Mouse (Mus musculus) mature B cell (primary cell): Measurements from ENCODE around the gene Ccdc7a.
"Not testable (repeated sequence)": the region's sequence is repeated elsewhere in the genome, so short reads cannot be mapped to it uniquely, and the experiment has no call there.

ENCODE experiments used
- in situ Hi-C: fragments of 300-500 bp; cut with MboI; formaldehyde crosslinking; loops from 2 replicates; pipeline ENCODE4 v1.14.3; 2019

The Ccdc7a gene

DNA sequence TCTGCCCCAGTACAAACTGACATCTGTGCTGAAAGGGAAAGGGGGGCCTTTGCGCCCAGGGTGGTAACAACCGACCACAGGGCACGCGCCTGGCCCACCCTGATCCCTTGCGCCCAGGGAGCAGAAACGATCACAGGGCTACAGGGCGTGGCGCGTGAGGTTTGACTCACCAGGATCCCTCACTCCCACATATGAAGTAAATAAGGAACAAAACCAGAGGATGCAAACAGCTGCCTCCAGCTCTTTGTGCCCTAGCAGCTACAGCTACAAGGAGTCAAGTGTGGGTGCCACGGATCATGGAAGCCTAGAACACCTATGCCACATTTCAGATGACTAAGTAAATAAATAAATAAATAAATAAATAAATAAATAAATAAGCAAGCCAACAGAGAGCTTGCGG, at the start of gene Ccdc7a:
TSS of gene Ccdc7a (minus strand) at position 101 of the 400 bp plus-strand sequence.
- in situ Hi-C loops: not testable (repeated sequence)

DNA sequence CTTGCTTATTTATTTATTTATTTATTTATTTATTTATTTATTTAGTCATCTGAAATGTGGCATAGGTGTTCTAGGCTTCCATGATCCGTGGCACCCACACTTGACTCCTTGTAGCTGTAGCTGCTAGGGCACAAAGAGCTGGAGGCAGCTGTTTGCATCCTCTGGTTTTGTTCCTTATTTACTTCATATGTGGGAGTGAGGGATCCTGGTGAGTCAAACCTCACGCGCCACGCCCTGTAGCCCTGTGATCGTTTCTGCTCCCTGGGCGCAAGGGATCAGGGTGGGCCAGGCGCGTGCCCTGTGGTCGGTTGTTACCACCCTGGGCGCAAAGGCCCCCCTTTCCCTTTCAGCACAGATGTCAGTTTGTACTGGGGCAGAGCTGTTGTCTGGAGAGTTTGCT, 1.5 kb upstream of the Ccdc7a start, which contains the start of gene Ccdc7b:
TSS of gene Ccdc7b (plus strand) at position 301 of the 400 bp plus-strand sequence.
- in situ Hi-C loops: not testable (repeated sequence)

DNA sequence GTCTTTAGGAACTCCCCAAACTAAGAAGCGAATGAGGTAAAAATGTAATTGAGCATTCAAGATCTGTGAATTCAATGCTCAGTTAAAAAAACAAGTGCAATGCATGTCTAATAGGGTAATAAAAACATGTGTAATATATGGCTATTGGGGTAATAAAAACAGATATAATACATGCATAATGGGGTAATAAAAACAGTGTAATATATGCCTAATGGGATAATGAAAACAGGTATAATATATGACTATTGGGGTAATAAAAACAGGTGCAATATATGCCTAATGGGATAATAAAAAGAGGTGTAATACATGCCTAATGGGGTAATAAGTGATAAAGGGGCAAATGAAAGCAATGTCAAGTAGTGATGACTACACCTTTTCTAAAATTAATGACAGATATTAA, 73.9 kb downstream of the Ccdc7a start:
- in situ Hi-C loops: no loop called here

DNA sequence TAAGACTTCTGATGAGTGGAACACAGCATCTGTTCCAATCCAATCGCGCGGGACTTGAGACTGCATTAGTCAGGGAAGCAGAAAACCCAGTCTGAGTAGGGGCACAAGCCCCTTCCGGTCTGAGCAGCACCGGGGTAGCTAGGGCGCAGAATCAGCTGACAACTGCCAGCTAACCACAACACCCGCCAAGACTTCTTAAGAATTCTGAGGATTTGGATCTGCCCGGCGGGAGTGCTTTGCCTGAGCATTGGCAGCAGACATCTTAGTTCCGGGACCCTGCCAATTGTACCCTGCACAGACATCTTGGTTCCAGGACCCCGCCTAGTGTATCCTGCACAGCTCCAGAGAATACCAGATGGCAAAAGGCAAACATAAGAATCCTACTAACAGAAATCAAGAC, 116.4 kb downstream of the Ccdc7a start:
- in situ Hi-C loops: not testable (repeated sequence)

DNA sequence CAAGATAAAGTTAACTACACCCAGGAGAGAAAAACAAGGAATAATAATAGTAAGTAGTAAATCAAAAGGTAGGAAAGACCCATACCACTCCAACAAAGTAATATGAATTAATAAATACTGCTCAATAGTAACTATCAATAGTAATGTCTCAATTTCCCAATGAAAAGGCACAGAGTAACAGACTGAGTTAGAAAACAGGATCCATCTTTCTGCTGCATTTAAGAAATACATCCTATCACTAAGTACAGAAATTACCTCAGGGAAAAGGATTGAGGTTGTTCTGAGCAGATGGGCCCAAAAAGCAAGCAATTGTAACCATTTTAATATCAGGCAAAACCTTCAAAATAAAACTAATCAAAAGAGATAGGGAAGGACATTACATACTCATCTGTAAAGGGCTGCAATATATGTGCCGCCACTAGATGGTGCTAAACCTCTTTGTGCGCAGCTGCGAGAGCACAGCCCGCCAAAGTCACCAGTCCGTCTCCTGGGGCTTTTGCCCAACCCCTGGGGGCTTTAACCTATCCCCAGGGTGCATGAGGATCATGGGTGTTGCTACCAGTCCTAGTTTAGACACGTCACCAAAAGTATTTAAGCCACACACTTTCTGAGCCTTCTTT, 124.2 kb downstream of the Ccdc7a start:
- in situ Hi-C loops: not testable (repeated sequence)

DNA sequence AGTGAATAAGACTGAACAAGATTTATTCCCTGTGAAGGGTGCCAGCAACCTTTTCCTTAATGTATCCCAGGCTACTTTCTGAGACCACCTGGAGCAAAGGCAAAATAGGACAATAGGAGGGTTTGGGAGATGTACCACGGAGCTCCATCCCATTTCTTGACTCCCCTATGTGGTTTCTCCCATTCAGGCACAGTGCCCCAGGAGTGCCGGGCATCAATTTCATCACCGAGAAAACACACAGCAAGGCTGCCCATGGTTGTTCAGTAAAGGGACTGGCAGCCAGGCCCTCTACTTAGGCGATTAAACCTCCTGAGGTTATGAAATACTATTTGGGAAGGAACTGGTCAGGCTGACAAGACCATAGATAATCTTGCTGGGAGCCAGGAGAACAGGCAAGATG, 131.9 kb downstream of the Ccdc7a start:
- in situ Hi-C loops: no loop called here

DNA sequence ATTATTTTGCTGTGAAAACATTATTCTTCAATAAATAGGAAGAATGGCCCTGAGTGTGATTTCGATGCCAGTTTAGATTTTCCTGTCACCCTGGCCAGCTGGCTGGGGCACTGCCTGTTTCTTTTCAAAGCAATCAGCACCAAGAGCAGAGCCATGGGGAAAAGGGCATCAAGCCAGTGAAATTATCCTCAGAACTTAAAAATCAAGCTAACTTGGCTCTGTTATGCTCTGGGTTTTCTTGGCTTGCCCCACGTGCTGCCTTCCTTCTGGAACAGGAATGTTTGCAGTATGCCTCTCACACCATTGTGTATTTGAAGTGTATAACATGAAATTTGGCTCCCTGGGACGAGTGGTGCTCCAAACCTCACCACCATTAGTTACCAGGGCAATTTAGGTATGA, 182.6 kb downstream of the Ccdc7a start:
- in situ Hi-C loops: no loop called here

DNA sequence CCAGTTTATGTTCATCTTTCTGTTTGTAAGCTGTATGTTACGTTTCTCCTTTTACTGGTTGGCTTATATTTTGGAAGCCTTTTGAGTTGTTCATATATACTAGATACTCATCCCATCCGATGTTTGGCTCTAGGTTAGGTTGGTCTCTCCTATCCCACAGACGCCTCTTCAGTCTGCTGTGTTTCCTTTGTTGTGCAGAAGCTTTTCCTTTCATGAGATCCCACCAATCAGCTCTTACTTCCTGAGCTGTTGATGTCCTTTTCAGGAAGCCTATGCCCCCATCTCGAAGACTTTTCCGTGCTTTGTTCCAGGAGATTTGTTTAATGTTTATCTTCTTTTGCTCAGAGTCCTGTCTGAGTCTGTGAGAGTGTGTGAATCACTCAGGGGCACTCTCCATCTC, 221.6 kb downstream of the Ccdc7a start:
- in situ Hi-C loops: no loop called here

DNA sequence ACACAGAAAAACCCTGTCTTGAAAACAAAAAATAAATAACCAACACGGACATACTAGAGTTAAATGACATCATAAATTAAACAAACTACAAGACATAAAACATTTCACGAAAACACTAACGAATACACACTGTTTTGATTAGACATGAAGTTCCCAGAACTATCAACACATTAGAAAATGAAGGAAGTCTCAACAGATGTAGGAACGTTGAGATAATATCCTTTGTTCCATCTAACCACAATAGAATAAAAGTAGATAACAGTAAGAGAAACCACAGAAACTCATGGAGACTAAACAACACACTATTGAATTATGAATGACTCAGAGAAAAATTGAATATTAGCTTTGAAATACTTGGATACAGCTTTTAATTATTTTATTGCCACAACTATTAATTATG, 252.8 kb downstream of the Ccdc7a start:
- in situ Hi-C loops: no loop called here

DNA sequence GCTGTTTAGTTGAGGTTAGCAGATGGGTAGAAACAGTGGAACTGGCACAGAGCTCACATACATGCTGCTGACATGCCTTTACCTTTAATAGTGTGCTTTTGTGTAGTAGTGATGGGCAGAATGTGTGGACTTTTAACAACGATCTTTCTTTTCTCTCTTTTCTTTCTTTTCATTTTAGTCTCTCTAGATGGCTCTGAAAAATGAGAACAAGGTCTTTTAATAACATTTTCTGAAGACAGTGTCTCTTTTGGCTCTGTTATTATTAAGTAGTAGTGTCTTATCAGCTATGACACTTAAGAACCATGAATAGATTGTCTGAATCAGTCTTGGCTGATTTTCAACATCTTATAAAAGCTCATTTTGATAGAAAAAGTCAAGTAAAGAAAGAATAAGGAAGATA, 266.7 kb downstream of the Ccdc7a start, which contains the start of gene Gm3952:
TSS of gene Gm3952 (minus strand) at position 101 of the 400 bp plus-strand sequence.
- in situ Hi-C loops: no loop called here

DNA sequence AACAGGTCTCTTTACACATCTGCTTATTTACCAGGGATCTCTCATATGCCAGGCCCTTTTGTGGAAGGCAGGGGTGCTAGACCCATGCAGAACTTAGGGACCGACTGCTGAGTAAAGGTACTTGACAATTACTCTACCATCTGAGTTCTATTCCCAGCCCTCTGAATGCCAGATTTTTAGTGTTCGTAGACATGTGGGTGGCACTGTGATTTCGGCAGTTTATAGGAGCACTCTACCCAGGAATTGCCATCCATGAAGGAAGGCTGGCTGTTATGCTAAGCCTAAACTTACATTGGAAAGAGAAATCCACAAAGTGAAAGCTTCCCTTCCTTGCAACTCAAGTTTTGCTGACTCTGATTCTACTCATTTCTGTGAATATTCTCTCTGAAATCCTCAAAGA, 329.6 kb downstream of the Ccdc7a start:
- in situ Hi-C loops: no loop called here

DNA sequence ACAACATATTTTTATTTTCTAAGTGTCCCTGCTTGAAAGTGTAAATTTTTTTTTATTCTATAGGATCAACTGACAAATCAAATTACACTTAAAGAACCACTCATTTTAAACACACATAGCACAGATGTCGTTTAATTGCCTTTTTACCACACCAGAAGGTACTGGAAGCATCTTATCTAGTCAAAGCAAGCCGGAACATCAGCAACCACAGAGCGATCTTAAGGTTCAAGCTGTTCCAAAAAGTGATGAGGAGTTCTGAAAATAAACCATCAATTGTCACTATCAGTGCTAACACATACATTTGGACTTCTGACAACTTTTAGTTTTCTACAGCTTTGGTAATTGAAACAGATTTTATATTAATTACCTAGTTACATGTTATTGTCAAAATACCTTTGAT, 331.2 kb downstream of the Ccdc7a start:
- in situ Hi-C loops: no loop called here

DNA sequence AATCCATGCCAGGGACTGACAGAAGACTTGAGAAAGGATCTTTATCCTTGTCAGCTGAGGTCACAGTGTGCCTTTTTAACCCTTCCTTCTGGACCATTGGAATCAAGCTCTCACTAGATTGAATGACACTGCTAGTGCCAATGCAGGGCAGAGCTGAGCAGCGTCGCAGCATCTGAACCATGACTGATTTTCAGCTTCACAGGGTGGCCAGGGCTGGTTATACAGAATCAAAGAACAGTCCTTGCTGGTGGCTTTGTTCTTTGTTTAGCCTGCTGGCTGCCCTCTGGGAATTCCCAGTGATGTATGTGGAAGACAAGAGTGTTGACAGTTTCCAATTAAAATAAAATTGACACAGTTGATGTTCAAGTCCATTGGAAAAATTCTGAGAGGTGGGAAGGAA, 333.1 kb downstream of the Ccdc7a start:
- in situ Hi-C loops: no loop called here

DNA sequence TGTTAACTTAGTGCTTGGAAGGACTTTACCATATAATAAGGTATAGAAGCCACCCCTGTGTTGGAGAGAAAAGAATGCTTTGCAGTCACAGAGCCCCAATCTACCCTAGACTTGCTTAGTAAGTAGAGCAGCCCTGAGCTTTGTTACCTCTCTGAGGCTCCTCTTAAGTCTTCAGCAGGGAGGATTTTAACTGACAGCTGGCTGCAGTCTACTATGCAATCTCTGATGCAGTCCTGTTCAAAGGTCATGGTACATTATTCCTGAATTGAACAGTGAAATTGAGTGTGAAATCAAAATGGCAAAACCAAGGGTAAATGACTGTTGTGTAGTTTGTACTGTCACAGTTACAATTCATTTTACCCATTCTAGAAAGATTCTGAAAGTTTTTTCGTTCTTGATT, 338.1 kb downstream of the Ccdc7a start:
- in situ Hi-C loops: no loop called here

DNA sequence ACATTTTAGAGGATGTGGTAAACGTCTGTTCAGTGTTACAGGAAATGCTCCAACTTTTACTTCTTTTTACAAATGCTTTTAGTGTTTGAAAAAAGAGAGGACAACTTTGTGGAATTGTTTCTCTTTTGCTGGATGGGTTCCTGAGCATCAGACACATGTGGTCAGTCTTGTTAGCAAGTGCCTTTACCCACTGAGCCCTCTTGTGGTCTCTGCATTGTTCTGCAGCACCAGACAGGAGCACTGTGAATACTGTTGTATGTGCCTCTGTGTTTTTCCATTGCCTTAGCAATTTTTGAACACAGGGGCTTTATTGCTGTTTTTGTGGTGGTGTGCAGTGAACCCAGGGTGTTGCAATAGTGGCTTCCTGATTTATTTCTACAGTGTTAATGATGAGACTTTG, 340.5 kb downstream of the Ccdc7a start:
- in situ Hi-C loops: no loop called here

DNA sequence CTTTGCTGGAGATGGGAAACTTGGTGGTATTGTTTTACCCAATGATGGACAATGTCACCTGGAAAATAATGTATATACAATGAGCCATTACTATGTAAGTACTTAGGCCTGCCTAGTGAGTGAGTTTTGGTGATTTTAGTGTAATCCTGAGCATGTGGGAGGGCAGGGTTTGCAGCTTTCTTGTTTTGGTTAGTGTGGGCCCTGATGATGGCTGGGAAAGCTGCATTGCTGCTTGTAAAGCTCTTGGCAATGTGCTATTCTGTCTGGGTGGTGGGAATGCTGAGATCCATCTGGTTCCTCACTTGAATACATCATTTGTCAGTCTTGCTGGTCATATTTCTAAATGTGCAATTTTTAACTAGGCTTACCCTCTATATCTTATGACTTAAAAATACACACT, 349.1 kb downstream of the Ccdc7a start:
- in situ Hi-C loops: no loop called here

DNA sequence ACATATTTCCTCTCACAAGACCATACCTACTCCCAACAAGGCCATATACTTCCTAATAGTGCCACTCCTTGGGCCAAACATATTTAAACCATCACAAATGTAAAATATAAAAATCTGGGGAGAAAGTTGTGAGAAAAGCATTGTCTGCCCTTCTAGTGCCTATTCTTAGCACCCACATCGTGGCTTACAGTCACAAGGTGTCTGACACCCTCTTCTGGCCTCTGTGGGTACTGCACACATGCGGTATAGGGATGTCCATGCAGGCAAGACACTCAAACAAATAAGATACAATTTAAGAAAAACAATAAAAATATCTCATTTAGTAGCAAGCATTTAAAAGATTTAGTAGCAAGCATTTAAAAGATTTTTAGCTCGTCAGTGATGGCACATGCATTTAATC, 356.1 kb downstream of the Ccdc7a start:
- in situ Hi-C loops: no loop called here

DNA sequence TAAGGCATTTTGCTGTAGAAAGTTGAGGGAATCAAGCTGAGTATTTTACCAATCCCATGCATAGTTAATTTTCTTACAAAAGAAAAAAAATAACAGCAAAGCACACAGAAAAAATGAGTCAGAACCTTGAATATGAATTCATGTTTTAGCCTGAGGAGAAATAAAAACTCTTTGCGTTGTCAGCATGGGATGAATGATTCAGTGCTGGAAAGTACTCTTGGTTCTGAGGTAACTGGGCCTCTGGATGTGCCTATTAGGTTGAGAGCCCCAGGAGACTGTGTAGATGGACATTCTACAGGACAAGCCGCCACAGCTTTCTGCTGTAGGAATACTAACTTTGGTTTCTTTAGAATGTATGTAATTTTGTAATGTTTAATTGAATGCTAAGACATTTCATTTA, 360.5 kb downstream of the Ccdc7a start:
- in situ Hi-C loops: no loop called here

DNA sequence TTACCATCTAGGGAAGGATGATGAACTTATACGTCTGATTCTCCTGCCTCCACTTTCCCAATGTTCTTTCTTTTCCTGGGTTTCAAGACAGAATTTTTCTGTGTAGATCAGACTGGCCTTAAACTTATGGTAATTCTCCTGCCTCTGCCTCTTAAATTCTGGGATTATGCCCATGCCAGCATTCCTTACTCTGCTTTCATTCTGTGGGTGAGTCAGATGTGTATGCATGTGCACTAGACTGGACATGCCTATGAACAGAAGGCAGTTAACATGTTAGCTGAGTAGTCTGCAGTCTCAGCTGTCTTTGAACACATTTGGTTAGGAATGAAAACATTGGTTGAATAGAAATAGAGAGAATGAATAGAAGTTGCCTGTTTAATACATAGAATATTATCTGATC, 360.9 kb downstream of the Ccdc7a start:
- in situ Hi-C loops: no loop called here

DNA sequence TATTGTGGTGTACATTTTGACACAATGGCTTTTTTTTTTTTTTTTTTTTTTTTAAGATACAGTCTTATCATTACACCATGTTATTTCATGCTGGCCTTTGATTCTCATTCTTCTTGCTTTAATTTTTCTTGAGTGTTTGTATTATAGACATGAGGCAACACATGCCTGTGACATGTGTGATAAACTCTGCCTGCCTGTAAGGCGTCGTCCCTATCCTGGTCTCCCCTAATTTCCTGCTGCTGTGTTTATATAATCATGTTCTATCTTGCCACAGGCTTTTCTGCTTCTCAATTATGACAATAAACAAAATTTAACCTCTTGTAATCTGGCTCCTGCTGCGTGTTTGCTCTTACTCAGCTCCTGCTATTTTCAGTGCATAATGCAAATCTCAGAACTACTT, 367.4 kb downstream of the Ccdc7a start:
- in situ Hi-C loops: no loop called here

DNA sequence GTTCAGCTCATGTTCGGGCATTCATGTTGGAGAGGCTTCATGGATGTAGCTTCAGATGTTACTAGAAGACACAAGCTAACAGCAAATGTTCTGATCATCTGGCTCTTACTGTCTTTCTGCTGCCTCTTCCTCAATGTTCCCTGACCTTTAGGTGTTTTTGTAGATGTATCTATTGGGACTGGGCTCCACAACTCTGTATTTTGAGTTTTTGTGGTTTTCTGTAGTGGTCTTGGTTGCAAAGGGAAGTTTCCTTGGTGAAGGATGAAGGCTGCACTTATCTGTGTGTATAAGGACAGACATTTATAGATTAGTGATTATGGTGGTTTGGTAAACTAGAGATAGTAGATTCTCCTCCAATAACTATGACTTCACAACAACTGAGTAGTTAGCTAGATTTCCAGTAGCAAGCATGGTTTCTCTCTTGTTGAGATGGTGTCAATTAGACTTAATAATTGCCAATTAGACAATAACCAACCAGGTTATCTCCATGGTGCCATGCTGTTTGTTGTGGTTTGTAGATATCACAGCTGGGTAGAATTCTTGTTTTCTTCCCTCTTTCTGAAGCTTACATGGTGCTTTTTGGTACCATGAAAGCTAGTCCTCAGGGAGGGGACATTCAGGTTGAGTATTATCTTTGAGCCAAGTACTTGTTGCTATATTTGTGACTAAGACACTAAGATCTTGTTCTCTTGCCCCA, 368.5 kb downstream of the Ccdc7a start:
- in situ Hi-C loops: no loop called here

DNA sequence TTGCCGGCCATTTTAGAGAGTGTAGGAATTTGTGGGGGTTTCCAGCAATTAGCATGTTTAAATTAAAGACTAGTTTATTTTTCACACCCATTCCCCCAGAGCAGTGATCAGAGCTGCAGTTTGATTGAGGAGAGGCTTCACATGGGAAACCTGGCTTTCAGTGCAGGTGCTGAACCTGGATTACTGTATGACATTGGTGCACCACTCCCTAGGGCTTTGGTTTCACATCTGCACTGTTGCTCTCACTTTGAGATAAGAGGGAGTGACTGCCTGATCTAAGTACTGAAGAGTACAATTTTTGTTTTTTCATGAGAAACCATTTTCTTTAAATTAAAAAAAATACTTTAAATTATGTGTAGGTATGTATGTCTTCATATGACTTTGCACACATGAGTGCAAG, 375.3 kb downstream of the Ccdc7a start:
- in situ Hi-C loops: no loop called here

DNA sequence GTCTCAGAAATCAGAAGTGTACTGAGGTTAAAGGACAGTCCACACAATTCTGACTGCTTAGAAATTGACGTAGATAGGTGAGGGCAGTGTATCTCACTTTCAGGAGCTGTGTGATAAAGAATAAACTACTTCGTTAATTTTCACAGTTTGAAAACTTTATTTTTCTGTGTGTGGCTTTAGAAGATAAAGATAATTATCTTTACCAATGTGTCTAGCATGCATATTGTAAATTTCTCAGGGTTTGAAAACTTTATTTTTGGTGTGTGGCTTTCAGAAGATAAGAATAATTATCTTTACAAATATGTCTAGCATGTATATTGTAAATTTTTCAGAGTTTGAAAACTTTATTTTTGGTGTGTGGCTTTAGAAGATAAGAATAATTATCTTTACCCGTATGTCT, 376.6 kb downstream of the Ccdc7a start:
- in situ Hi-C loops: no loop called here
